Mouse (Mus musculus) lung, embryonic 16.5 days (tissue): ENCODE data around the gene Foxc1. TPM values are rescaled to one million over a fixed set of nuclear protein-coding genes. Genes with fewer than 3 reads are reported as not detected.

Source experiments
- ATAC-seq: fragments of 200-750 bp; cut with Nextera tagmentation; 2 replicates; pipeline ENCODE4 v1.8.0; 2017; ENCODE audit warnings: low read depth, mild to moderate bottlenecking, moderate library complexity
- H3K27ac ChIP-seq: fragments of 300-500 bp; sonication (generic); 2 replicates; pipeline ENCODE4 v1.5.1; 2014; ENCODE audit warnings: mild to moderate bottlenecking, control low read depth, low read length
- H3K27me3 ChIP-seq: fragments of 300-500 bp; sonication (generic); 2 replicates; pipeline ENCODE4 v1.6.1; 2014; ENCODE audit warnings: low read depth, low read length, mixed read lengths; ENCODE audit not compliant: control insufficient read depth, insufficient read depth
- H3K36me3 ChIP-seq: fragments of 300-500 bp; sonication (generic); 2 replicates; pipeline ENCODE4 v1.6.1; 2014; ENCODE audit warnings: low read length; ENCODE audit not compliant: control insufficient read depth, insufficient read depth
- H3K4me1 ChIP-seq: fragments of 300-500 bp; sonication (generic); replicated peaks from 2 replicates; pipeline ENCODE4 v1.6.1; 2014; ENCODE audit warnings: low read length, mixed read lengths; ENCODE audit not compliant: control insufficient read depth, insufficient read depth
- H3K4me2 ChIP-seq: fragments of 300-500 bp; sonication (generic); 2 replicates; pipeline ENCODE4 v1.6.1; 2014; ENCODE audit warnings: low read depth, low read length, control low read depth
- H3K4me3 ChIP-seq: fragments of 300-500 bp; sonication (generic); 2 replicates; pipeline ENCODE4 v1.5.1; 2014; ENCODE audit warnings: mild to moderate bottlenecking, low read length, control low read depth
- H3K9ac ChIP-seq: fragments of 300-500 bp; sonication (generic); 2 replicates; pipeline ENCODE4 v1.6.1; 2014; ENCODE audit warnings: low read length, control low read depth
- H3K9me3 ChIP-seq: fragments of 300-500 bp; sonication (generic); 2 replicates; pipeline ENCODE4 v1.6.1; 2016; ENCODE audit warnings: low read length; ENCODE audit not compliant: control insufficient read depth
- WGBS: fragments of 180-500 bp; shearing (Covaris S2); extraction: QIAGEN DNeasy Blood & Tissue Kit; methylation state at CpG from one replicate; pipeline ENCODE4 v1.1.7; 2014; 5-methylcytosine and 5-hydroxymethylcytosine counted together
- polyA plus RNA-seq: library from polyadenylated mRNA; unstranded; fragments of >200 nt; fragmentation: Nextera tagmentation; extraction: Ambion mirVana; gene quantifications from 2 replicates; pipeline ENCODE4 v1.2.1, GENCODE M21; 2015

Foxc1 gene
- polyA plus RNA-seq, 1 experiment from 2014 or later: 0.24 TPM

GRCm38 (mm10) chr13:31803166-31804093, 3.0 kb upstream of the Foxc1 start:
- H3K4me2 ChIP-seq: no peak overlapping the region
- no peak for ATAC-seq
- 6% methylated on average over 31 of the region's 31 CpGs for WGBS

GRCm38 (mm10) chr13:31804571-31804970, 1.9 kb upstream of the Foxc1 start:
- Histone ChIP-seq H3K27me3 (peaks cover 89% of the 10 kb centered on the region), H3K36me3 (no peaks in the 10 kb centered on the region), H3K27ac (no peak overlapping the region), H3K4me3 (no peak overlapping the region), H3K4me2 (no peak overlapping the region), H3K4me1 (peaks cover 25% of the 10 kb centered on the region), H3K9me3 (no peaks in the 10 kb centered on the region), H3K9ac (no peak overlapping the region)
- WGBS: 18% methylated on average over 7 of the region's 7 CpGs
- no peak for ATAC-seq

More at GRCm38 (mm10) chr13:31803166-31804093, 3.0 kb upstream of the Foxc1 start:
- Histone ChIP-seq H3K27ac (no peak overlapping the region), H3K4me1 (peaks cover 21% of the 10 kb centered on the region), H3K4me3 (no peak overlapping the region), H3K9ac (no peak overlapping the region), H3K36me3 (no peaks in the 10 kb centered on the region), H3K27me3 (peaks cover 97% of the 10 kb centered on the region), H3K9me3 (no peaks in the 10 kb centered on the region)

DNA sequence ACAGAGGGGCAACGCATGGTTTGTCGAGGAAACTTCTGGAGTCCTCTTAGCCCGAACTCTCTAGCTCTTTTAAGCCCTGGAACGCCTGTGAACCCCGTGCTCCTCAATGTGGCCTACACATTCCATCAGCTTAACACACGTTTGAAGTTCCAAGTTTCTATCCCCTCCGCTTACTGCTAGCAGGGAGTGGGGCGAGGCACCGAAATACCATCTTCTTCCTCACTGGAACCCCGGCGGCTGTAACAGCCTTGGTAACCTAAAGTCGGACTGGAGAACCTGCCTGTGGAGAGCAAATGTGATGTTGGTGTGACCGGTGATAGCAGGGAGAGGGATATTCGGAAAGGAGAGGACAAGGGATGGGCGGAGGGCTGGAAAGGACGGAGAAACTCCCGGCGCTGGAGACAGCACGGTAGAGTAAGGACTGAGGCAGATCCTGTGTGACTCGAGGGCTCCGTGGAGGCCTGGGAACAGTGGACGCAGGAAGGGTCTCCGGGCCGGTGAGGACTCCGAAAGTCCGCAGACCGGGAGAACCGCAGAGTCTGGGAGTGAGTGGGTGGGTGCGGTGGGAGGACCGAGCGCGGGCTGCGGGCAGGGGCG, 504 bp upstream of the Foxc1 start:
- whole genome bisulfite sequencing: 5% methylated on average over 34 of the region's 34 CpGs
- Histone ChIP-seq H3K27me3 (peaks cover 84% of the 10 kb centered on the region), H3K4me1 (peaks cover 28% of the 10 kb centered on the region), H3K27ac (no peak overlapping the region), H3K4me2 (peak overlapping the region; percentile 99), H3K9me3 (no peaks in the 10 kb centered on the region), H3K36me3 (no peaks in the 10 kb centered on the region), H3K9ac (peak overlapping the region; percentile 56), H3K4me3 (peak overlapping the region; percentile 62)
- peak; percentile 39 for ATAC-seq

GRCm38 (mm10) chr13:31806890-31807735, 680 bp downstream of the Foxc1 start:
- H3K4me1 ChIP-seq: peaks cover 27% of the 10 kb centered on the region
- peak overlapping the region; percentile 62 for H3K4me3 ChIP-seq
- peak overlapping the region; percentile 99 for H3K4me2 ChIP-seq
- H3K27me3 ChIP-seq: peaks cover 84% of the 10 kb centered on the region
- peak; percentile 16; the same call in 1 of the 2 replicates for ATAC-seq
- peak overlapping the region; percentile 39; the same call in 1 of the 2 replicates for H3K27ac ChIP-seq
- H3K36me3 ChIP-seq: no peaks in the 10 kb centered on the region
- under 1% methylated on average over 73 of the region's 101 CpGs for WGBS
- peak overlapping the region; percentile 70 for H3K9ac ChIP-seq
- H3K9me3 ChIP-seq: no peaks in the 10 kb centered on the region

GRCm38 (mm10) chr13:31807736-31808115, 1.3 kb downstream of the Foxc1 start:
- WGBS: under 1% methylated on average over 36 of the region's 47 CpGs
- no peak overlapping the region for H3K27ac ChIP-seq
- H3K9me3 ChIP-seq: no peaks in the 10 kb centered on the region
- peaks cover 27% of the 10 kb centered on the region for H3K4me1 ChIP-seq
- H3K36me3 ChIP-seq: no peaks in the 10 kb centered on the region
- H3K9ac ChIP-seq: peak overlapping the region; percentile 70
- peak overlapping the region; percentile 62 for H3K4me3 ChIP-seq
- H3K4me2 ChIP-seq: peak overlapping the region; percentile 99
- no peak for ATAC-seq
- H3K27me3 ChIP-seq: peaks cover 85% of the 10 kb centered on the region

GRCm38 (mm10) chr13:31808116-31808803, 1.8 kb downstream of the Foxc1 start:
- no peak for ATAC-seq
- peaks cover 85% of the 10 kb centered on the region for H3K27me3 ChIP-seq
- H3K4me1 ChIP-seq: peaks cover 27% of the 10 kb centered on the region
- H3K4me3 ChIP-seq: peak overlapping the region; percentile 62
- under 1% methylated on average over 60 of the region's 73 CpGs for WGBS
- H3K4me2 ChIP-seq: peak overlapping the region; percentile 99
- no peaks in the 10 kb centered on the region for H3K36me3 ChIP-seq
- H3K9ac ChIP-seq: peak overlapping the region; percentile 70
- H3K27ac ChIP-seq: no peak overlapping the region
- no peaks in the 10 kb centered on the region for H3K9me3 ChIP-seq

GRCm38 (mm10) chr13:31808804-31809420, 2.5 kb downstream of the Foxc1 start:
- Histone ChIP-seq H3K27me3 (peaks cover 85% of the 10 kb centered on the region), H3K27ac (no peak overlapping the region), H3K4me1 (peaks cover 27% of the 10 kb centered on the region), H3K9ac (no peak overlapping the region), H3K4me3 (peak overlapping the region; percentile 62), H3K4me2 (peak overlapping the region; percentile 99), H3K36me3 (no peaks in the 10 kb centered on the region), H3K9me3 (no peaks in the 10 kb centered on the region)
- 17% methylated on average over 16 of the region's 16 CpGs for WGBS
- ATAC-seq: no peak

DNA sequence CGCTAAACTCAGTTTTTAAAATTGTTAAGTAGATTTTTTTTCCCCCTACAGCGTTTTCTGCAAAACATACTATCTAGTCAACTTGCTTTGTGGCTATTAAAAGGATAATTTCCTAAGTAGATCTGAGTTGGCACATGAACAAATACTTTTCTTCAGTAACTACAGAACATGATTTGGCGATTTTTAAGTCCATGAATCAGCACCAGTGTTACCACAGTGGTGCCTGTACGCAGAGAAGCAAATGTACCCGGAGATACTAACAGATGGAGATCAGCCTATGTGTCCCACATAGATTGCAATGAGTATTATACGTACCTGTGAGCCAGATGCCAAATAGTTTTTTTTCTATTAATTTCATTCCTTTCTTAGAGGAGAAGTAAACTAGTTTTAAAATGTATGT, 3.3 kb downstream of the Foxc1 start:
- 33% methylated on average over 6 of the region's 6 CpGs for WGBS
- no peak for ATAC-seq
- no peak overlapping the region for H3K4me3 ChIP-seq
- H3K4me1 ChIP-seq: peaks cover 27% of the 10 kb centered on the region
- no peak overlapping the region for H3K9ac ChIP-seq
- no peak overlapping the region for H3K27ac ChIP-seq
- peaks cover 85% of the 10 kb centered on the region for H3K27me3 ChIP-seq
- H3K36me3 ChIP-seq: no peaks in the 10 kb centered on the region
- no peaks in the 10 kb centered on the region for H3K9me3 ChIP-seq
- no peak overlapping the region for H3K4me2 ChIP-seq
